Mouse (Mus musculus): ENCODE results near the gene Dusp12.

Dusp12 gene

DNA sequence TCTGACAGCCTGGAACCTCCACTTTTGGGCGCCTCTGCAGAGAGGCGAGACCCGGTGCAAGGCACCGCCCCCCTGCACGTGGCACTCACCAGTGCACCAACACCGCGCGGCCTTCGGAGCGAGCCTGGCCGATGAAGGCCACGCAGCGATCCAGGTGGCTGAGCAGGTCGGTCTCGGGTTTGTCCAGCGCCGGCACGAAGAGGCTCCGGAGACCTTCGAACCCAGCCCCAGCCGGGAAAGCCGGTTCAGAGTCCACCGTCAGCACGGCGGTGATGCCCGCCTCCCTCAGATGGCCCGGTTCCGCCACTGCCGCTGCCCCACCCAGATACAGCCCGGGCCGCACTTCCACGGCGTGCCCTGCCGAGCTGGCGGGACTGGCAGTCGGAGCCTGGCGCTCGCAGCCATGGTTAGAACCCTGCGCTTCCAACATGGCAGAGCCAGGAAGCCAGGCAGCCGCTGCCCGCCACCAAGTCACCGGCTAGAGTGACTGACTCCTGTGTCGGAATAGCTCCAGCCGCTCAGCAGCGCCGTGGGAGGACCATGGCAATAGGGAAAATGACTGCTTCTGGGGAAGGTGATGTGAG lies at the start of gene Dusp12, which contains the start of gene Gm26620:
Gene Dusp12 (minus strand): TSS at position 563 of the 584 bp plus-strand sequence.
Gene Gm26620 (plus strand): TSS at position 88 of the 584 bp plus-strand sequence.
- DNase-seq (ENCODE audit: low spot score in 2 of 2) = peak; percentile 73 to 89

DNA sequence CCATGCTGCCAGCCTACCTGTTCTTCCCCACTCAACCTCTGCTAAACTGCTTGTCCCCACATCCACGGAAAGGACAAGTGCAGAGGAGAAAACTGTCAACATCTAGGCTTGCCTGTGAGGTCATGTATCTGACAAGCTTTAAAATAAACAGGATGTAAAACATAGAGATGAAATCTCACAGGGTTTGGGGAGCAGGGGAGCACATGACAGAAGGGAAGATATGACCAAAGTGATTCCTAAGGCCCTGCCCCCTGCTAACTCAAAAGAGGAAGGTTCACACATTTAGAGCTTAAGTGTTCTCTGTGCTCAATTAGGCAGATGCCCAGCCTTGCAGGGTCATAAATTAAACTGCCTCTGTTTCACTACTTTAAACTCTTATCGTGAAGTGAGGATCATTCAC lies 49.0 kb upstream of the Dusp12 start:
- no peak for DNase-seq (ENCODE audit: low spot score in 2 of 2)

- no peak for DNase-seq (ENCODE audit: low spot score in 2 of 2)
Observed at GRCm38 (mm10) chr1:170933940-170934339, 48.6 kb upstream of the Dusp12 start.

DNA sequence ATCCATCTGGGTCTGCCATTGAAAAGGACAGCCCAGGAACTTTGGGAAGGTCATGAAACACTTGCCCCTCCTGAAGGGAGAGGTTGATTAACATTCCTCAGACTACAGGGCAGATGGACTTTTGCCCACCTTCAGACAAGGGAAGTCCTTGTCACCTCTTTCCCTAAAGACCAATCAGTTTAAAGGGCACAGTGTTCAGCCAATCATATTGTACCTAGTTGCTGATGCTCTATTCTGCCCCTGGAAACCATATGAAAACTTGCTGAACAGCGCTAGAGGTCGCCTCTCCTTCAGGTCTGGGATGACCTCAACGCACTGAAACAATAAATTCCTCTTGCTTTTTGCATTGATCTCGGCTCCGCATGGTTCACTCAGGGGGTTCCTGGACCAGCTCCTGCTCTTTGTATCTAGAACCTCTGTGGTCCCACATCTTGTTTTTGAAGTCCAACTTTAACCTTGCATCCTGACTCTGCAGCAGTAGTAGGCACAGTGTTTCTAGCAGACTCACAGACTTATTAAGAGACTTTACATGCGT lies 48.1 kb upstream of the Dusp12 start:
- DNase-seq (ENCODE audit: low spot score in 2 of 2) = no peak

- no peak for DNase-seq (ENCODE audit: low spot score in 2 of 2)
Observed at GRCm38 (mm10) chr1:170932043-170932442, 46.7 kb upstream of the Dusp12 start.

- DNase-seq (ENCODE audit: low spot score in 2 of 2) = no peak
Observed at GRCm38 (mm10) chr1:170929245-170929644, 43.9 kb upstream of the Dusp12 start.

DNA sequence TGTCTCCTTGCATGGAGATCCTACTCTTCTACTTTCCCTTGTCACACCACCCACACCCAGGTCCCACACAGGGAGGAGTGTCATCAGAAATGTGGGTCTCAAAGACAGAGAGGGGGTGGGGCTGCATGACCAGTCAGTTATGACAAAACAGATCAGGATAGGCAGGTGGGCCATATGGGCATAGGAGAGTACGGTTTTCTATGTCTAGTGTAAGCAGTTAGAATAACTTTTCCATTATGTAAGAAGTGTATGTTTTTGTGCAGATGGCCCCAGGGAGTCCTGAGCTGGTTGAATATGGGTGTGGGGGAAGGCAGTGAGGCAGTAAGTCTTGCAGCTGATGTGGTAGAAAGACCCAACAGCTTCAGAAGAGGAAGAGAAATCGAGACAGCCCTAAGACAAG lies 43.1 kb upstream of the Dusp12 start:
- DNase-seq (ENCODE audit: low spot score in 2 of 2) = no peak

GRCm38 (mm10) chr1:170927378-170927777 lies 42.0 kb upstream of the Dusp12 start, which contains the start of gene Fcrla:
TSS of gene Fcrla (minus strand) at chr1:170927583.
- no peak for DNase-seq (ENCODE audit: low spot score in 2 of 2)

- DNase-seq (ENCODE audit: low spot score in 2 of 2) = no peak
Observed at GRCm38 (mm10) chr1:170926941-170927340, 41.6 kb upstream of the Dusp12 start.

- DNase-seq (ENCODE audit: low spot score in 2 of 2) = no peak
Observed at GRCm38 (mm10) chr1:170924485-170924884, 39.1 kb upstream of the Dusp12 start.

DNA sequence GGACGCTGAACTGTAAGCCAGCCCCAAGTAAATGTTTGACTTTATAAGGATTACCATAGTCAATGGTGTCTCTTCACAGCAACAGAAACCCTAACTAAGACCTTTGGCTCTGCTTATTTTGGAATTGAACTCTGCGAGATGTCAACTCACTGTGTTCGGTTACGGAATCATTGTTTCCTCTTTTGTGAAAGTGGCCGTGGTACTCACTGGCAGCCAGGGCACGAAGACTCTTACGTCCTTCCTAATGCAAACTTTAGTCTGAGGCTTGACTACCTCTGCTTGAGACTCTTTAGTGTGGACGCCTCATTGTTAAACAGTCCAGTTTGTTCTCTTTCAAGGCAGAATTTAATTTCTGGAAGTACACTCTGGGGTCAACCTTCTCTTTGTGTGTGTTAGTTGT lies 34.0 kb upstream of the Dusp12 start:
- DNase-seq (ENCODE audit: low spot score in 2 of 2) = no peak

DNA sequence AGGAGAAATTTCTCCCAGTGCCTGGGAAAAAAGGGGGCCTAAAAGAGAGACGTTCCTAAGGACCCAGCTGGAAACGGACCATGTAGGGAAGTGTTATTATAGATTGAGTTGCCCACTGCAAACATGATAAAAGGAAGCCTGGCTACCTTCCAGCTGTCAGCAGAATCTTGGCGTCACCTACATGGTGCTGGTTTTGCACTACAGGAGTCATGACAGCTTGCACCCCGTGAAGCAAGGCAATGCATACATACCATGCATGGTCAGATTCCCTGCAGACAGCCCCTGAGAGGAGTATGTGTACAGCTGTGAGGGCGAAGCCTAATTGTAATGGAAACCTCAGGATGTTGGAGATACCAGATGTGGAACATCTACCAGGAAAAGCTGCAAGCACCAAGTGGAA lies 30.3 kb upstream of the Dusp12 start:
- DNase-seq (ENCODE audit: low spot score in 2 of 2) = no peak

- DNase-seq (ENCODE audit: low spot score in 2 of 2) = no peak
Observed at GRCm38 (mm10) chr1:170912891-170913615, 27.7 kb upstream of the Dusp12 start, which contains the start of gene Fcrlb. TSS of gene Fcrlb (minus strand) at chr1:170912941.

DNA sequence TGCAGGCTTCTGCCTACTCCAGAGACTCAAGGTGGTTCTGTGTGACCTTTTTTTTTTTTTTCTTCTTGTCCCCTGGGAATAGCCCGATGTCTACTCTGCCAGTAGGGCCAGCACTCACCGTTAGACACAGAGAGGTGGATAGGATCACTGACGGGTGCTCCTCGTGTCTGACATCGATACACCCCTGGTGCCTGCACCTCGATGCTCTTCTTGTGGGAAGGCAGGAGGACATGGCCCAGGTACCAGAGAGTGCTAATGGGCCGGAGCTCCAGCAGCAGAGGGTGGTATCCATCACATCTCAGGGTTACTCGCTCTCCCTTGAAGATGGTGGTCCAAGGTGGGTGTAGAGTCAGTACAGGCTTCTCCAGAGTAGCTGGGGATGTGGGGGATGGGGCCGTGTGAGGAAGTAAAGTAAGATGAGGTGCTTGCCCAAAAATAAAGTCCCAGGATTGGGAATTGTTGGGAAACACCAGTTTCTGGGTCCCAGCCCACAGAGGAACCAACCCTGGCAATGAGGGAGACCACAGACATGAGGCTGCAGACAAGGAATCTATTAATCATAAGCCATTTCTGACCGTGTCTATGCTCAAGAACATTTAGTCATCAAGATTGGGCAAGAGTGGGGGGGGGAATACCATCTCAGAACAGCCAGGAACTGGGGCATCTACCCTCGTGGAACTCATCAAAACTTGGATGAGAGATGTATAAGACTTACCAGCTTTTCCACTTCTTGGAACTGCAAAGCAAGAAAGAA lies 26.7 kb upstream of the Dusp12 start:
- DNase-seq (ENCODE audit: low spot score in 2 of 2) = no peak

DNA sequence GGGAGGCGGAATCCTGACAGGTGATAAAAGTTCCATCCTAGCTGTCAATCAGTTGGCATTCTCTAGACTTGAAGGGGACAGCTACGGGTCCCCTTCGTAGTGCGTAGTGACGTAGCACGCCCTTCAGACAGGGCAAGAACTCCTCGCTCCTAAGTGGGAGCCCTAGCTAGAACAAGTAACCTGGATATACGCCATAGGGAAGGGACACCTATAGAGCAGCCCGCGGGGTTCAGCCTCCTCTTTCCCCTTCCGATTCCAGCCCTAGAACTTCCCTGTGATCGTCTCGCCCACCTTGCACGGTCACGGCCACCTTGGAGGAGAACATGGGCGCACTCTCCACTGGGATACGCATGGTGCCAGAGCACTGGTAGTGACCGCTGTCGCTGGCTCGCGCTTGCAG lies 23.0 kb upstream of the Dusp12 start:
- no peak for DNase-seq (ENCODE audit: low spot score in 2 of 2)

GRCm38 (mm10) chr1:170907456-170908191 lies 22.3 kb upstream of the Dusp12 start:
- DNase-seq (ENCODE audit: low spot score in 2 of 2) = no peak

- DNase-seq (ENCODE audit: low spot score in 2 of 2) = no peak
Observed at GRCm38 (mm10) chr1:170907111-170907455, 21.7 kb upstream of the Dusp12 start.

- DNase-seq (ENCODE audit: low spot score in 2 of 2) = no peak
Observed at GRCm38 (mm10) chr1:170903485-170903884, 18.1 kb upstream of the Dusp12 start.

DNA sequence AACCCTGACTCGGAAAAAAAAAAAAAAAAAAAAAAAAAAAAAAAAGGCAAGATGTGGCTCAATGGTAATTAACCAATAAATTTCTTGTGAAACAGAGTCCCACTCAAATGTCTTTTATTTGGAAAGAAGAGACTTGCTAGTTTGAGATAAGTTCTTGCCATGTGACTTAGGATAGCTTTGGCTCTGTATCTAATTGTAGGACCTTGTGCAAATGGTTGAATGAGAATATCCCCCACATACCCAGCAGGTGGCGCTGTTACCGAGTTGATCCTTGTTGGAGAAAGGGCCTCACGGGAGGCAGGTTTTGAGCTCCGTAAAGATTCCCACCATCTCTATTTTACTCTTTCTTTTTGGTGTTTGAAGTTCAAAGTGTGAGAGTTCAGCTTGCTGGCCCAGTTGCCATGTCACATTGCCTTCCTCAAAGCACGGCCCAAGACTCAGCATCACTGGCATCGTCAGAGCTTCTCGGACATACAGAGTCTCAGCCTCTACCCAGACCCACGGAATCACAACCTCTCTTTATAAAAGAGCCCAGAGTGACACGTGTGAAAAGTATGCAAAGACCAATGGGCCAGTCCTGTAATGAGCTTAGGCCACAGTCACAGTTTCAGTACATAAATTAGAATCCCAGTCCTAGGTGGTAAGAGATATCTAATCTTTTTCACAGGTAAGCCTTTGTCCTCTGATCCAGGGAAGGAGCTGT lies 16.3 kb upstream of the Dusp12 start:
- peak in 1 of 2 experiments; percentile 91 for DNase-seq (ENCODE audit: low spot score in 2 of 2)

GRCm38 (mm10) chr1:170900799-170901467 lies 15.6 kb upstream of the Dusp12 start:
- peak in 1 of 2 experiments; percentile 70 for DNase-seq (ENCODE audit: low spot score in 2 of 2)
